Mouse (Mus musculus) megakaryocyte-erythroid progenitor cell, adult 5 weeks (primary cell): ENCODE results near the gene Hectd3. TPM values are rescaled to one million over a fixed set of nuclear protein-coding genes. Genes with fewer than 3 reads are reported as not detected.

Source experiments
- polyA plus RNA-seq: library from polyadenylated mRNA; stranded (reverse); fragments of >175 nt; gene quantifications from 2 replicates; pipeline ENCODE4 v1.2.3, GENCODE M21; 2012

Hectd3 gene
- polyA plus RNA-seq = 22.4 and 23.6 TPM in 2 replicates

GRCm38 (mm10) chr4:116995131-116995797 lies at the start of gene Hectd3:
Gene Hectd3, plus strand, starts transcription at chr4:116995317.

GRCm38 (mm10) chr4:116993672-116994621 lies 1.2 kb upstream of the Hectd3 start, which contains the start of gene Urod:
Gene Urod, minus strand, starts transcription at chr4:116994413.

GRCm38 (mm10) chr4:117019206-117020134 lies 24.4 kb downstream of the Hectd3 start, which contains the start of gene Eif2b3:
Gene Eif2b3, plus strand, starts transcription at chr4:117019402.

Other genes with a start within 250 kb of the Hectd3 start
- 3.6 and 3.9 TPM in 2 replicates for gene Toe1, start 187.7 kb upstream of the Hectd3 start, polyA plus RNA-seq
- gene Mutyh, start 187.6 kb upstream of the Hectd3 start, polyA plus RNA-seq = 13.8 and 14.7 TPM in 2 replicates
- gene Hpdl, start 173.6 kb upstream of the Hectd3 start, polyA plus RNA-seq = 0.47 and 0.55 TPM in 2 replicates
- gene Zswim5, start 117.9 kb upstream of the Hectd3 start, polyA plus RNA-seq = 0.01 and 0.04 TPM in 2 replicates
- 40.2 and 44.6 TPM in 2 replicates for gene Urod, start 904 bp upstream of the Hectd3 start, polyA plus RNA-seq
- gene Eif2b3, start 24.1 kb downstream of the Hectd3 start, polyA plus RNA-seq = 4.7 and 5.1 TPM in 2 replicates
- 1.5 and 2.6 TPM in 2 replicates for gene Ptch2, start 100.8 kb downstream of the Hectd3 start, polyA plus RNA-seq
- gene Btbd19, start 130.4 kb downstream of the Hectd3 start, polyA plus RNA-seq = 17.7 and 19.9 TPM in 2 replicates
- 0.27 and 0.87 TPM in 2 replicates for gene Tctex1d4, start 131.5 kb downstream of the Hectd3 start, polyA plus RNA-seq
- 26.2 and 33.9 TPM in 2 replicates for gene Plk3, start 138.6 kb downstream of the Hectd3 start, polyA plus RNA-seq
- 3,874 and 4,497 TPM in 2 replicates for gene Rps8, start 160.9 kb downstream of the Hectd3 start, polyA plus RNA-seq
- 4.0 and 4.8 TPM in 2 replicates for gene Kif2c, start 187.3 kb downstream of the Hectd3 start, polyA plus RNA-seq